Mouse (Mus musculus): ENCODE measurements at regions not wholly inside any gene's neighbourhood (a gene's known extent, or its start where the extent isn't known, plus 50 kb on each side); places are given as distances from the start of the nearest gene placed in this dataset.
"Not testable (repeated sequence)": the region's sequence is repeated elsewhere in the genome, so short reads cannot be mapped to it uniquely, and the experiment has no call there.

DNA sequence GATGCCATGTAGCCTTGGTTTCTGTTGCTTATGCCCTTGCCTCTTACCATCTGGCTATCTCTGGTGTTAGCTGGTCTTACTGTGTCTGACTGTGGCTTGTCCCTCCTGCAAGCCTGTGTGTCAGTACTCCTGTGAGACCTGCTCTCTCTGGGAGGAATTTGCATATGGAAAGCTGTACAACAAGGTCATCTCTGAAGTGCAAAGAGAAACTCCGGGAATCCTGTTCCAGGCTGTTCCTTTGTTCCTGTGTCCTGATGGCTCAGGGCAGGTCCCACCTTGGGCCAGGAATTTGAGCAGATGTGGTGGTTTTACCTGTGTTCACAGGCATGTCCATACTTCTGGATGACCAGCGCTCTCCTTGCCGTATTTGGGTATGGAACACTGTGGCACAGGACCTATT is 218.6 kb upstream of the Nsun6 start:
- DNase-seq (ENCODE audit: low spot score) = no peak

DNA sequence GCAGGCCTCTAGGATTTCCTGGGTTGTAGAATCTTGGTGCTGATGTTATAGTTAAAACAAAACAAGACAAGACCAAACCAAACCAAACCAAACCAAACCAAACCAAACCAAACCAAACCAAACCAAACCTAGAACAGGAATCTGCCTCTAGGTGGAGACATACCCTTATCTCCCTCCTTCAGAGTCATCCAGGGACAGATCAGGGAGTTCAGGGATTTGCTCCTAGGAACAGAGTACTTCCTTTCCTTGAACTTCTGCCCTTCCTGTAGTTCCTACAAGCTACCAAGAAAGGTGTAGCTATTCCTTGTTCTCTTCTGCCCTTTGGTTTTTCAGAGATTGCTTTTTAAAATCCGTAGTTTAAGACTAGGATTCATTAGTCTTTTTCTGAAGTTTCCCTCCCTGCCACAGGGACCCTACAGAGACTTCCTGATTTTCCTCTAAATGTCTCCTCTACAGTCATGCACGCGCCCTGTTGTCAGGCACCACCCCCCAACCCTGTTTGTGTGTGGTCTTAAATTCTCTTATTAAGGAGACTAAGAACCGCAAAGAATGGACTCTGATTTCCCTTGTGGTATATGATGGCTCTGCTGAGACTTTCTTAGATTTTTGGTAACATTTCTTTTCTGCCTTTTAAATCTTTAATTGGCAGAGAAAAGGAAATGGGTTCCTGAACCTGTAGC is 205.8 kb upstream of the Nsun6 start:
- peak; percentile 7 for DNase-seq (ENCODE audit: low spot score)

DNA sequence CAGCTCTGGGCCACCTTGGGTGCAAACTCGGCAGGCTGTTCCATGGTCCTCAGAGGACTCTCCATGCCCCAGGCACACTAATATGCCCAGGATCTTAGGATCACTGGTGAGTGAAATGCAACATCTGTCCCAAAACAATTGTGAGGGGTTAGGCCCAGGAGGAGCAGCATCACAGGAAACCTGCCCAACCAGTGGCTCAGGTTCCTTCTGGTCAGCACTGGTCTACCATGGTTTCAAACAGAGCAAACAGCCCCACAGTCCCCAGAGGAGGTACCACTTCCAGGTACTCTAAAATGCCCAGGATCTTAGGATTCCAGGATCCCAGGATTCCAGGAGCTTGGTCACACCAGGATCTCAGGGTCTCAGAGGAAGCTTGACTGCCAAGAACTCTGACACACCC is 187.4 kb upstream of the Nsun6 start:
- DNase-seq (ENCODE audit: low spot score) = not testable (repeated sequence)

DNA sequence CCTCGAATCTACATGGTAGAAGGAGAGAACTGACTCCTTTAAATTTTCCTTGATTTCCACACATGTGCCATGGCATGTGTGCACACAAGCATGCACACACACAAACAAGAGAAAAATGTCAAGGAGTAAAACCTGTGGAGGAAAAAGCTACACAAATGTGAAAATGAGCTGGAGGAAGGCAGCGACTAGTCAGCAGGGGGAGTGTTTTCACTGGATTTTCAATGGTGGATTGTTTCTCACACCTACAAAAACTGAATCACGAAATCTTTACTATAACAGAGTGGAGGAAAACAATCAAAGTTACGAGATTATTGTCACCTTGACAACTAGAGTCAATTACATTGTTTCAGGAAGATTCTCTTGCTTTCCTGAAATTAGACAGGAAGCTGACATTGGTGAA is 167.0 kb upstream of the Nsun6 start:
- no peak for DNase-seq (ENCODE audit: low spot score)

DNA sequence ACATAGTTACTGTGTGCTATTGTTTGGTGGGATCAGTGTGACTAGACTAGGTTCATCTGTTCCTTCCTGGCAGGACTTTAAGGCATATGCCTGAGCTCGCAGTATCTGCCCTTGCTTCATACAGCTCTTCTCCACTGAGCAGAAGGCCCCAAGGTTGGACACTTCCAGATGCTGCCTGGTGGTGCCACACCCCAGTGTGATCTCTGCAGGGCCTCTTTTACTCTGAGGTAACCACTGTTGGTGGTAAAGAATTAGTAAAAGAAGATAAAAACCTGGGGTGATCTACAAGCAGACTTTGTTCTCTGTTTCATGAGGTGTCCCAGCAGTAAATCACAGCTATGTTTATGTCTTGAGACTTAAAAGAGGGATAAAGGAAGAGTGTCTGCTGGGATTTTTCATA is 133.2 kb upstream of the Nsun6 start:
- DNase-seq (ENCODE audit: low spot score) = no peak

DNA sequence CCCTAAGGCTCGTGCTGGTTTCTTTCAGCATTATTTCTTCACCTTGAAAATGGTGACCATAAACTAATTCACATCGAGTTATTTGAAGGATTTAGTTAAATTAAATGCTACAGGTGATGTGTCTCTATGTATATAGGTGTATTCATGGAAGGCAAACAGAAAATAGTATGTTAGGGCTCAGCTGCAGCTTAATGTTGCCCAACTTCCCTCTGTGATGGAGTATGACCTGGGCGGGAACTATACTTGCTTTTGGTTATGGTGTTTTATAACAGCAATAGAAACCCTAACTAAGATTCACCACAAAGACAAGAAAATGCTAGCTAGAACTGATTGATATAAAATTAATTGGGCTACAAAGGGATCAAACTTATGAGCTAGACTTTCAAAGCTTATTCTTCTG is 126.1 kb upstream of the Nsun6 start:
- DNase-seq (ENCODE audit: low spot score) = no peak

DNA sequence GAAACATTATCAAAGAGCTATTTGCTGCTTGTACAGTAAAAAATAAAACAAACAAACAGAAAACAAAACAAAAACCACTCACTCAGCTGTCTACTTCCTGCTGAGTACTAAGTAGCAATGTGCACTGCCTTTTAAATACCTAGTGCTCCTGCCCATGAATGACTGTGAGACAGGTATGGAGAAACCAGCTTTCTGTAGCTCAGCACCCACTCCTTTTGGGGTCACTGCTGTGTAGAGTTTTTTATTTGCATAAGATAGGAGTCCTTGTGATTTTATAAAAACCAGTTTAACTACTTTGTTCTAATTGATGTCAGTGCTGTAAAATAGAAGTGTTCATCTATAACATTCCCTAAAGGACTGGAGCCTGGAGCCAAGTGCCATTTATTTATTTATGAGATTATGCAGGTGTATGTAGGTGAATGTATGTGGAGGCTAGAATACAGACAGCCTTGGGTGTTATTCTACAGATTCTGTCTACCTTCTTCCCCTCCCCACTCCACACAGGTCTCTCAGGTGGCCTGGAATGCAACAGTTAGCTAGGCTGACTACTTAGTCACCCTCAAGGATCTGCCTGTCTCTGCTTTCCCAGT is 111.7 kb upstream of the Nsun6 start:
- DNase-seq (ENCODE audit: low spot score) = no peak

DNA sequence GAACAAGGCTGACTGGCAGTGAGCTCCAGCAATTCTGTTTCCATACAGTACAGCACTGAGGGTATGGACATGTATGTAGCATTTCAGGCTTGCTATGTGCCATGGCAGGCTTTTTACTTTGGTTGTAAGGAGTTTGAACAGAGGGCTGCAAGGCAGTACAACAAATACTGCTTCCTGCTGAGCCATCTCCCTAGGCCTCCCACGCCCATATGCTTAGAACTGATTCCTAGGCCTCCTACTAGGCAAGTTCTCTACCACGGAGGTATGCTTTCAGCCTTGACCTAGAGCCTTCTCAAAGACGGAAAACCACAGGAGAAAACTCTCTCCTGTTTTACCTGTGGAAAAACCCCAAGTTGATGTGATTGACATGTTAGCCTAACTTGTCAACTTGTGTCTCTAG is 111.0 kb upstream of the Nsun6 start:
- no peak for DNase-seq (ENCODE audit: low spot score)

DNA sequence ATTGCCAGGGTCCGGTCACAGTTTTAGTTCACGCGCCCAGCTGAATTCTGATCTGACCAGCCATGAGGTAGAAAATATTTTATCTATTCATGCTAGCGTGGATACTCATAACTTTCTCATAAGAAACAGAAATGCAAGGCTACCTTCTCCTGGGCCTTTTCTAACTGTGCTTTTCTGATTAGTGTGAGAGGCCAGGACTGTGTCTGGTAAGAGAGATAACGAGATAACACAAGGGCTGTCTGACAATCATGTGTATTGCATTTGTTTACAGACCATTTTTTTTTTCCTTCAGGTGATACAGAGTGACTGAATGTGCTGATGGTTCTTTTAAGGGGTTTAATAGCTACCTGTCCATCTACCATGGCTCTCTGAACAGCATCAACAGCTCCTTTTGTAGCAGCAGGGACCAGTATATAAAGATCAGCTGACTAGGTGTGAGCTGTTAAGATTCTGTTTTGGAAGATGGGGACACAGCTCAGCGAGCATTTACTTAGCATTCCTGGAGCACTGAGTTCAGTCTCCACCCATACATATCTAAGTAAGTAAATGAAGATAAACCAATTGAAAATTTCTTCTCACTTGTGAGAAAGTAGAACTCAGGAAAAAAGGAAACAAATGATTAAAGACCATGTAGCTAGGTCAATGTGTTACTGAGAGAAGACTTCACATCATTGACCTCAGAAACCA is 109.0 kb upstream of the Nsun6 start:
- no peak for DNase-seq (ENCODE audit: low spot score)

DNA sequence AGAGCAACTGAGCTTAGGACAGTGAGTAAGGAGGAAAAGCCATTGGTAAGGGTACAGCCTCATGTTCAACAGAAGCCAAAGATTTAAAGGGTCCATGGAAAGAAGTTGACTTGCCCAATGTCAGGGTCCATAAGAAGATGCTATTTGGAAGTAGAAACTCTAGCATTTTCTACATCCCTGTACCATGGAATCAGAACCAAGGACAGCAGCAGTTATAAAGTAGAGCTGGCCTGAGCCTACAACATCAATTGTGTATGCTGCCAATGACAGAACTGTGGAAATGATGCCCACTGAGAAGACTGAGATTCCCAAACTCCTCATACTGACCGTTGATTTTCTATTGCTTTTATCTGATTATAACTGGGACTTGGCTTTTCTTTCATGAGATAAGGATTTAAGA is 107.0 kb upstream of the Nsun6 start:
- DNase-seq (ENCODE audit: low spot score) = no peak

DNA sequence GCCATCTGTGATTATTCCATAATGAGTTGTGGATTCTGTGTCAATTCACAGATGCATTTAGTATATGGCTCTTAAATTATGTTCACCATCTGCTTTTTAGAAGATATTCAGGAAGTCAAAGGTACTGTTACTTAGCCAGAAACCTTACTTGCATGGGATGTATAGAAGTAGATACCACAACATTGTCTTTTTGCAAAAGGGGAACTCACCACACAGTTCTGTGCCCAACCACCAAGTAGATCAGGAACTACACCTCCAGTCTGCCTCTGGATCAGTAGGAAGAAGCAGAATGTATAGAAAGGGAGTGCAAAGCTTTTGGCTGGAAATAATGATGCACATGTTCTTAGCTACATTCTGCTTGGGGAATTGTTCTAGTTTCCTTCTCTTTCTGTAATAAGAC is 102.8 kb upstream of the Nsun6 start:
- DNase-seq (ENCODE audit: low spot score) = no peak

DNA sequence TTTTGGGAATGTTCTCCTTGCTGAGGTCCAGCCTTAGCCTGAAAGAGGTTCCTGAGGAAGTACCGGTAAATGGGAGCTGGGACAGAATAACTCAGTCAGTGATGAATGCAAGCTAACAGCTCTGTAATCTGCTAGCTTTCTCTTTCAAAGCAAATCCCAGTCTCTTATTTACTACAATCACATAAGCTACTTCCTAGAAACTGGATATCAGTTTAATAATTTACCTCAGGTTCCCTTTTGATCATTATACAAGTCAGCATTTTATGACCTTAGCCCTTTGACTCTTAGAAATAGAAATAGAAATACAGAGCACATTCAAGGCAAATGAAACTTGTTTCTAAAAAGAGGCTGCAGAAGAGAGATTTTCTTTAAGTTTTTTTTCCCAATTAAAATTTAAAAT is 96.0 kb upstream of the Nsun6 start:
- no peak for DNase-seq (ENCODE audit: low spot score)

DNA sequence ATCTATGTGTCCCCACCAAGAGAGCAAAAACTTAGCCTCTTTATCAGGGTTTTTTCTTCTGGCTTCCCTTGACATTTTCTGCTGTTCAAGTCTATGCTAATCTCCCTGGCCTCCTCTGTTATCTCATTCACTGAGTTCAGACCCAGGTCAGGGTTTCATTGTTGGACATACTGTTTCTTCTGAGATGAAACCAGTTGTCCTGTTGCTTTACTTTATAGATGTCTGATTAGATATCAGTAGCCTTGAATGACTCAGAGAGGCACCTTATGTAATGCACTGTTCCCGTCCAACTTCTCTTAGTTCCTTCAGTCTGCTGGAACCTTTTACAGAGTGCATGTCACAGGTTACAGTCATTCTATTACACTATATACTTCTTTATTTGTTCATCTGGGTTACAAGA is 93.5 kb upstream of the Nsun6 start:
- no peak for DNase-seq (ENCODE audit: low spot score)

DNA sequence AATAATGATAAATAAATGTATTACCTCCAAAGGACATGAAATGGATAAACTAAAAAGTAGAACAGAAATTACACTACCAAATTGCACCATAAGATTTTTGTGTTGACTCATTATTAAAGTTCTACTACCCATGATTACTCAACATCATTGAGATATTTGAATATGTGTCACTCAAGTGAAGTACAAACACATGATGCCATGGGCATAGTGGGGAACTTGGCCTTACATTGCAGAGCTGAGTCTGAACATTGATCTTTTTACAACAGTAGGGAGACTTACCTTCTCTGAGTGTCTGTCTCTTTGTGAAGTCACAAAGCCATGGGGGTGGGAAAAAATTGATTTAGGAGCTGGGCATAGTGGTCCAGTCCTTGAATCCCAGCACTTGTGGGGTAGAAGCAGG is 92.1 kb upstream of the Nsun6 start:
- DNase-seq (ENCODE audit: low spot score) = no peak

DNA sequence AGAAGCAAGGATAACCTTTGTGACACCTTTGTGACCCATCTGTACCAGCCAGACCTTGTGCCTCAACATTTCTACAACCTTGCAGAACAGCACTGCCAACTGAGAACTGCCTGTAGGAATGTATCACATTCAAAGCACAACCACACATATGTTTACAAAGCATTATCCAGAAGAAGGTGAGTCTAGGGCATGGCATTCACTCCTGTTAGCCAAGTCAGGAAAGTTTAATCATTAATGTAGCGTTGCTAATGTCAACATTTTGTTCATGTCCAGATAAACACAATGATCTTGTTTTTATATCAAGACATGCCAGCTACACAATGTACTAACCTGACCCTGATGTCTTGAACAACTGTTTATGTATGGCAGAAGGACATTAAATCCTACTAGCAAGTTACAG is 91.5 kb upstream of the Nsun6 start:
- DNase-seq (ENCODE audit: low spot score) = no peak

DNA sequence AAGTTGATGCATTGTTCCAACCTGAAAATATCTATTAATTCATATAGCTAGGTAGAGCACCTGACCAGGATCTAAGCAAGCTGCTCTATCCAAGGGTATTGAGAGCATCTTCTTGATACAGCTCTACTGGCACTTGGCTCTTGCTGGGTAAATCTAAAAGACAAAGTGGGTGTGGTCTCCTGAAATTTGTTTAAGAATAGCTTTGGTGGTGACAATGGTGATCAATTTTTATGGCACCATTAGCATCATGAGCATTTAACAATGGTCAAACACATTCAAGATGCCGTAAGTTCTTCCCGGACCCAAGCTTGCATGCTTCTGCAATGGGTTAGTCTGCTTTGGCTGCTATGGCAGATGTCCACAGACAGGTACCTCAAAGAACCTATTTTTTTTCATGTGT is 89.9 kb upstream of the Nsun6 start:
- no peak for DNase-seq (ENCODE audit: low spot score)

DNA sequence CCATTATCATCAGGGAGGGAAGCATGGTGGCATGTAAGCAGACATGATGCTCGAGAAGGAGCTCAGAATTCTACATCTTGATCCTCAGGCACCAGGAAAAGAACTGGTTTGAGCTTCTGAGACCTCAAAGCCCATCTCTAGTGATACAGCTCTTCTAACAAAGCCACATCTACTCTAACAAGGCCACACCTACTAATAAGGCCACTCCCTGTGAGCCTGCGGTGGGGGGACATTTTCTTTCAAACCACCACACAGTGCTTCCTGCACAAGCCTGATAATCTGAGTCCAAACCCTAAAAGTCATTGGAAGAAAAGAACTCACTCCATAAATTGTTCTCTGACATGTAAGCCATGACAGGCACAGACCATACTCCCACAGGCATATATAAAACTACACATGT is 85.0 kb upstream of the Nsun6 start:
- DNase-seq (ENCODE audit: low spot score) = no peak

All from layer of hippocampus, adult 11-12 months (tissue).